Mouse (Mus musculus) bone marrow, adult 2 months (tissue): ENCODE results near the gene Hrg.

Experiments used
- CTCF ChIP-seq: fragments of 200-500 bp; IDR thresholded peaks from 2 replicates; pipeline ENCODE4 v1.5.1; 2011; ENCODE audit warnings: low read length, control low read depth; ENCODE audit not compliant: control insufficient read depth, insufficient read depth
- POLR2A ChIP-seq: fragments of 200-500 bp; IDR thresholded peaks from 2 replicates; pipeline ENCODE4 v1.6.1; 2011; ENCODE audit warnings: low read depth, mild to moderate bottlenecking, control low read depth, low read length, borderline replicate concordance; ENCODE audit not compliant: control insufficient read depth

DNA sequence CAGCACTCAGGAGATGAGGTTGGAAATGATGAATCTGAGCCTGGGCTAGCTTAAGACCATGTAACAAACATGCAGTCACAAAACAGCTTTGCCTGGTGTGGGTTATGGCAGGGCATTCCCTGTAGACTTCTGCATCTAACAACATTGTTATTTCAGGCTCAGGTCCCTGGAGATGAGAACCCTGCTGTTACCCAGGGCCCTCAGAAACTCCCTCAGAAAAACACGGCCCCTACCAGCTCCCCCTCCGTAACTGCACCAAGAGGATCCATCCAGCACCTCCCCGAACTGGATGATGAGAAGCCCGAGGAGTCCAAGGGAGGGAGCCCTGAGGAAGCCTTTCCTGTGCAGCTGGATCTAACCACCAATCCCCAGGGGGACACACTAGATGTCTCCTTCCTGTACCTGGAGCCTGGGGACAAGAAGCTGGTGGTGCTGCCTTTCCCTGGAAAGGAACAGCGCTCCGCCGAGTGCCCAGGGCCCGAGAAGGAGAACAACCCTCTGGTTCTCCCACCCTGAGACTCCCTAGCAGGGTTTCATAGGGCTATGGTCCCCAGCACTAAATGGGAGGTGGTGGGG is 11.7 kb upstream of the Hrg start:
- no peak for TF ChIP-seq POLR2A
- TF ChIP-seq CTCF: no peak
